Mouse (Mus musculus) T-helper 17 cell (primary cell): ENCODE data around the gene Mllt11.

ENCODE experiments used
- in situ Hi-C, 2 experiments: fragments of 300-600 bp; cut with MboI, MseI; formaldehyde crosslinking; loops; 1 replicate in 1 of 2; 2 replicates in 1 of 2; pipeline ENCODE4 v1.15.1; 2025; ENCODE audit warnings: high pct_unique_total_duplicates in 2 of 2

Gene Mllt11

DNA sequence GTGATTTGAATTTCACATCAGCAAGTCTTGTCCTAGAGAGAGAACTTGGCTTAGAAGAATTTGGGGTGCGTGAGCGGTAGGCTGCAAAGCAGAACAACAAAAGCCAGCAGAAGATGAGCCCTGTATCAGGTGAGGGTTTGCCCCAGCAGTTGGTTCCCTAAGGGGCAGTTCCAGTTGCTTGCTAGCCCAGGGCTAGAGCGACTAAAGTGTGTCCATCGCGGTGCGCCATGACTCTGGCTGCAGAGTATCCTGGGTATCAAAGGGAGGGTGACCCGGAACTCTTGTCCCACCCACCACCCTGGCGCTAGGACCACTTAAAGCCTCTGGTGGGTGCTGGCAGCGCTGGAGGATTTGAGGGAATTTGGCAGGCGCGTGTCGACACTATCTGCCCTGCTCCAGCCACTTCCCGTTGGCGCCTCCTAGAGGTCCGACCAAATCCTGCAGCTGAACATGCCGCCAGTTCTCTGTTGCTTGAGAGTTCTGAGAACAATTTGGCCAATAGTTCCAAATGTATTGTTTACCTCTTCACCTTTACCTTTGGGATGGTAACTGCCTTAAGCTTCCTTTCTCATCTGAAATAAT lies 57.9 kb downstream of the Mllt11 start:
- in situ Hi-C loops = loop anchor here in 1 of 2 experiments (10.0 kb wide), 1 partner anchor 579 kb away; no protein-coding TSS in a partner anchor

DNA sequence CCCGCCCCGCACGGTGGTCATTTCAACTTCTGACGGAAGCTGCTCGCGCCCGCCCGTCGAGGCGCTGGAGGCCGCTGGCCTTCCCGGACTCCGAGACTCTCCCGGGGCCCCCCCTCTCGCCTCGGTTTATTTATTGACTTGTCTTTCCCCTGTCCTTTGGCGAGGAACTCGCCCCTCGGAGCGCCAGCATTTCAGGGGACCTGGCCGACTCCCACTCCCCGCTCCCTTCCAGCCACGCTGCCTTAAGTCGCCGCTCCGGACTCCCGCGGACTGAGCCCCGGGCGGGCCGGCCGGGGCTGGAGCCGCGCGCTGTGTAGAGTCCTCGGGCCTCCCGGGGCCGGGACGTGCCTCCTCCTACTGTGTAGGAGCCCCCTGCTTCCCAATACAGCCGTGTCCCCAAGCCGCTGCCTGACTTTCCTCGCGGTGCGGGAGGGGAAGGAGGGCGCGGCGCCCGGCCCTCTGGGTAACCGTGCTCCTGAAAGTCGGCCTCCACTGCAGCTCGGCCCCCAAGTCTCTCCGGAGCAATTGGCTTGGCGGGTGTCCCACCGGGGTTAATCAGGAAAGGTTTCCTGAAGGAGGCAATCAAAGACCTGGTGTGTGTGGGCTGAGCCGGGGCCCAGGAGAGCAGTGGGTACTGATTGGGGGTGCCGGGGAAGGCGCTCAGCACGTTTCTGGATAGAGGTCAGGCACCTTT lies 58.6 kb downstream of the Mllt11 start:
- in situ Hi-C loops = loop anchor here in 1 of 2 experiments (10.0 kb wide), 1 partner anchor 579 kb away; no protein-coding TSS in a partner anchor

DNA sequence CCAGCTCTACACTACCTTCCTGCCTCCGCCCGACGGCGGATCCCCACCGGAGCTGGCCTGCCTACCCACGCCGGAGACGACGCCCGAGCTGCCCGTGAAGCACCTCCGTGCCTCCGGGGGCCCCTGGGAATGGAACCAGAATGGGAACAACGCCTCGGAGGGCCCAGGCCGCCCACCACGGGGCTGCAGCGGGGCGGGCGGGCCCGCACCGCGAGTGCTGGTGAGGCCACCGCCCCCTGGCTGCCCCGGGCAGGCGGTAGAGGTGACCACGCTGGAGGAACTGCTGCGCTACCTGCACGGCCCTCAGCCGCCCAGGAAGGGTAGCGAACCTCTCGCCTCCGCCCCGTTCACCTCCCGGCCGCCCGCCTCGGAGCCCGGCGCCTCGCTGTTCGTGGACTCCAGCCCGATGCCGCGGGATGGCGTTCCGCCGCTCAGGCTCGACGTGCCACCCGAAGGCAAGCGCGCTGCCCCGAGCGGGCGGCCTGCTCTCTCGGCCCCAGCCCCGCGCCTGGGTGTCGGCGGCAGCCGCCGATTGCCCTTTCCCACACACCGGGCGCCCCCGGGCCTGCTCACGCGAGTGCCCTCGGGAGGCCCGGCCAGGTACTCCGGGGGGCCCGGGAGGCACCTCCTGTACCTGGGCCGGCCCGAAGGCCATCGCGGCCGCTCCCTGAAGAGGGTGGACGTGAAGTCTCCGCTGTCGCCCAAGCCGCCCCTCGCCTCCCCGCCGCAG lies 59.3 kb downstream of the Mllt11 start:
- in situ Hi-C loops = loop anchor here in 1 of 2 experiments (10.0 kb wide), 1 partner anchor 578 kb away; no protein-coding TSS in a partner anchor

DNA sequence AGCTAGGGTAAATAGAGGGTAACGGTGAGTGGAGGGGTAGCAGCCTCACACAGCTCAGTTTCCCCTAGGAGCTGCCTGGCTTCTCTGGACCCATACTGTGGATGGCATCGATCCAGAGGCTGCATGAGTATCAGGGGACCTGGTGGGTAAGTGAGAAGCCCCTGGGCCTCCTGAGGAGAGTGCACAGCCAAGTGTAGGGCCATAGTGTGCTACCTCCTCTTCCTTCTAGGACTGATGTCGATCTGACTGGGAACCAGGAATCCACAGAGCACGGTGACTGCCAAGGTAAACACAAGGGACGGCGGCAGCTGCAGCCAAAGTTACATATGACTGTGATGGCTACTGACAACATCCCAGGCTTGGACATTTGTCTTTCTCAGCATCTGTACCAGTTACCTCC lies 60.9 kb downstream of the Mllt11 start:
- in situ Hi-C loops = loop anchor here in 1 of 2 experiments (10.0 kb wide), 1 partner anchor 576 kb away; no protein-coding TSS in a partner anchor

DNA sequence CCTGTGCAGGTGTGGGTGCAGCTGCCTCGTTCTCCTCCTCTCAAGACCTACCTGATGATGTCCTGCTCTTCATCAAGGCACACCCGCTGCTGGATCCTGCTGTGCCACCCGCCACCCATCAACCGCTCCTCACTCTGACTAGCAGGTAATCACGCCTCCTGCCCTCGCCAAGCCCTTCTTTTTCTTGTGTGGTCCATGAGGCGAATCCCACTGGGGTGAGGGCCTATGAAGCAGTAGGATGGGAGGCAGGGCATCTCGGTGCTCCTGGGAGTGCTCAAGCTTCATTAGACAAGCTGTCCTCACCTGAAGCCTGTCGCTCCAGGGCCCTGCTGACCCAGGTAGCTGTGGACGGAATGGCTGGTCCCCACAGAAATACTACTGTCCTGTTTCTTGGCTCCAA lies 62.0 kb downstream of the Mllt11 start:
- in situ Hi-C loops = loop anchor here in 1 of 2 experiments (10.0 kb wide), 1 partner anchor 575 kb away; no protein-coding TSS in a partner anchor
